Mouse (Mus musculus): ENCODE measurements around the gene Fzd7. TPM values are rescaled to one million over a fixed set of nuclear protein-coding genes. Genes with fewer than 3 reads are reported as not detected.

Fzd7 gene
- polyA plus RNA-seq, 1 experiment = 8.6 TPM

DNA sequence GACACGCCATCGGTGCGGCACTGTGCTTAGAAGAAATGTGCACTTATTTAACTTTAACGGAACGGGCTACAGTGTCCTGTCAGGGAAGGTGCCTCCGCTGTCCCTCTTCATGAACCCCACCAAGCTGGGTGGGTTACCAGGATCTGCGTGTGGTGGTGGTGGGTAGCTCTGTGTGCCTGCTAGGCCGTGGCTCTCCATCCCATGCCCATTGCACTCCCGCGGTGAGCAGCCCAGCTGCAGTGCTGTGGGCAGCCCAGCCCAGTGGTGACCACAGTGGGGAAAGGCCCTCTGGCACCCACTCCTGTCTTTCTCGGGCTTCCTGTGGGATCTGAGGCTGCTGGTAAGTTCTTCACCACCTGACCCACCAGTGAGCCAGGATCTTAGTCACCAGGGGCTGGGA lies 31.3 kb upstream of the Fzd7 start:
- Histone ChIP-seq H3K27ac (ENCODE audit: insufficient read depth, low read depth, low read length) (no peak overlapping the region), H3K4me1 (ENCODE audit: control insufficient read depth, insufficient read depth, low read length) (no peaks in the 10 kb centered on the region), H3K4me3 (ENCODE audit: insufficient read depth, low read depth, low read length) (no peak overlapping the region), H3K36me3 (ENCODE audit: control insufficient read depth, insufficient read depth, low read length) (no peaks in the 10 kb centered on the region), H3K27me3 (replicated peaks; ENCODE audit: control insufficient read depth, insufficient read depth, low read length) (no peaks in the 10 kb centered on the region)
- 93% methylated on average over 11 of the region's 11 CpGs for WGBS
- DNase-seq = no peak
- TF ChIP-seq CTCF (conservative IDR thresholded peaks at IDR 0.05; ENCODE audit: insufficient read depth, insufficient read length, low read depth, low read length) = no peak
- no peak for TF ChIP-seq POLR2A (IDR thresholded peaks at IDR 0.05; ENCODE audit: low read depth, low read length)

DNA sequence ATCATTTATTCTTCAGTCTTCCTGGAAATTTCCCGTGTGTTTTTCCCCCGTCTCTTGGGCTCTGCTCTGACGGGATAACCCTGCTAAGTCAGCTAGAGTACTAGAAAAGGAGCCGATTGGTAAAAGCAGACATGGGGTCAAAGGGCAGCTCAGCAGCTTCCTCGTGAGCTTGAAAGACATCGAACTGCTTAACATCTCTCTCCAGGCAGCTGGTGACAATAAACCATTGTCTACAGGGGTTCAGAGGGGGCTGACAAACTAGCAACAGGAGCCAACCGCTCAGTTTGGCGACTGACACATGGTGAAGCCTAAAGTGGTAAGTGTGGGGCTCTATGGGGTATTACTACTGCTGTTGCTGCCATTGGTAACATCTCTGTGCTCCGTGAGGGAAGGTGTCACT lies 30.6 kb upstream of the Fzd7 start:
- H3K27me3 ChIP-seq (replicated peaks; ENCODE audit: control insufficient read depth, insufficient read depth, low read length) = no peaks in the 10 kb centered on the region
- H3K4me1 ChIP-seq (ENCODE audit: control insufficient read depth, insufficient read depth, low read length) = no peaks in the 10 kb centered on the region
- no peaks in the 10 kb centered on the region for H3K36me3 ChIP-seq (ENCODE audit: control insufficient read depth, insufficient read depth, low read length)
- 51% methylated on average over 9 of the region's 9 CpGs for WGBS
- DNase-seq = peak; percentile 36
- no peak overlapping the region for H3K27ac ChIP-seq (ENCODE audit: insufficient read depth, low read depth, low read length)
- no peak overlapping the region for H3K4me3 ChIP-seq (ENCODE audit: insufficient read depth, low read depth, low read length)
- TF ChIP-seq POLR2A (IDR thresholded peaks at IDR 0.05; ENCODE audit: low read depth, low read length) (no peak), CTCF (conservative IDR thresholded peaks at IDR 0.05; ENCODE audit: insufficient read depth, insufficient read length, low read depth, low read length) (no peak)

DNA sequence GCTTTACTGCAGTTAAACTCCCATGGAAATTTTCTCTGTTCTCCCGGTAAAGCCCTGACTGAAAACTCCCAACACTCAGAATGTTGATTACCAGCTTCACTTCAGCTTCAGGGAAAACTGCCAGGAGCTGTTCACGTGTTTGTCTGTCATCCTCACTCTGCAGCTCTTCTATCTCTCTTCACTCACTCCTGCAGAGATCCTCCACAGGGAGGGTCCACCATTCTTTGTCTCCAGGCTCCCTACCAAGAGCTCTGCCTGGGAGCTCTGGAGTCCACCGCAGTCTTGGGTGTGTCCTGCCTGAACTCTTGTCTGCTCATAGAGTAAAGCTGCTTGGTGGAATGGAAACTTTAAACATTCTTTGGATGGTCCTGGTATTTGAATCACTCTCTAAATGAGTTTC lies 25.4 kb upstream of the Fzd7 start:
- no peaks in the 10 kb centered on the region for H3K4me1 ChIP-seq (ENCODE audit: control insufficient read depth, insufficient read depth, low read length)
- 70% methylated on average over 3 of the region's 3 CpGs for WGBS
- no peak for TF ChIP-seq POLR2A (IDR thresholded peaks at IDR 0.05; ENCODE audit: low read depth, low read length)
- TF ChIP-seq CTCF (conservative IDR thresholded peaks at IDR 0.05; ENCODE audit: insufficient read depth, insufficient read length, low read depth, low read length) = no peak
- H3K27ac ChIP-seq (ENCODE audit: insufficient read depth, low read depth, low read length) = no peak overlapping the region
- no peaks in the 10 kb centered on the region for H3K36me3 ChIP-seq (ENCODE audit: control insufficient read depth, insufficient read depth, low read length)
- DNase-seq = no peak
- no peak overlapping the region for H3K4me3 ChIP-seq (ENCODE audit: insufficient read depth, low read depth, low read length)
- no peaks in the 10 kb centered on the region for H3K27me3 ChIP-seq (replicated peaks; ENCODE audit: control insufficient read depth, insufficient read depth, low read length)

DNA sequence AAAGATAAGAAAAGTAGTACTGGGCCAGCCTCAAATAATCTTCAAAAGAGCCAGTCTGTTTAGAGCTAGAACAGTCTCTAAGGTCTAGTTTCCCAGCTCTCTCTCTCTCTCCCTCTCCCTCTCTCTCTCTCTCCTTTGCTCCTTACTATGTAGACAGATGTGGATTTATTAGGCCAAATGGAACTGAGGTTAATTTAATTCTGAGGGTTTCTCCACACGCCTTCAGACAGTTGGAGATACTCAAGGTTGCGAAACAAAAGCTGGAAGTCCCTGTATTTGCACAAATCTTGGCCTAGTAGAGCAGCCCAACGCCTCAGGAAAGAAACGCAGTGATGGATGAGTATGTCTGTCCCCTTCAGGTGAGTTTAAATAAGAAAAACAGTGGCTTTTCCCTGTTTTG lies 24.4 kb upstream of the Fzd7 start:
- Histone ChIP-seq H3K27me3 (replicated peaks; ENCODE audit: control insufficient read depth, insufficient read depth, low read length) (no peaks in the 10 kb centered on the region), H3K36me3 (ENCODE audit: control insufficient read depth, insufficient read depth, low read length) (no peaks in the 10 kb centered on the region), H3K27ac (ENCODE audit: insufficient read depth, low read depth, low read length) (no peak overlapping the region), H3K4me1 (ENCODE audit: control insufficient read depth, insufficient read depth, low read length) (no peaks in the 10 kb centered on the region), H3K4me3 (ENCODE audit: insufficient read depth, low read depth, low read length) (no peak overlapping the region)
- 71% methylated on average over 4 of the region's 4 CpGs for WGBS
- TF ChIP-seq CTCF (conservative IDR thresholded peaks at IDR 0.05; ENCODE audit: insufficient read depth, insufficient read length, low read depth, low read length) = no peak
- TF ChIP-seq POLR2A (IDR thresholded peaks at IDR 0.05; ENCODE audit: low read depth, low read length) = no peak
- no peak for DNase-seq

DNA sequence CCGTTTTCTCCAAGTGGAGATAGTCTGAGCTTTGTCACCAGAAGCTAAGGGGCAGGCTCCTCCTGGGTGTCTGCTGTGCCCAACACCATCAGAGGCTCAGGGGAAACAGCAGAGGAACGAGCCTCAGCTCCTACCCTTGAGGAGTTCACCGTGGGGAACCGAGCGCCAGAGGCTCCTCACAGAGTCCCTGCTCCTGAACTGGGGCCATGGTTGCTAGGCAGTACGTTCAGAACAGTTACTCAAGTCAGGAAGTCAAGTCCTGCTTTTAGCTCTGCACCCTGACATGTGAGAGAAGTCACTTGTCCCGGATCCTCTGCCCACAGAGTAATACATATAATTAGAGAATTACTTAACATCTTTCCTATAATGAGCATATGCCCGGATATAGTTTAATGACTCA lies 23.3 kb upstream of the Fzd7 start:
- H3K36me3 ChIP-seq (ENCODE audit: control insufficient read depth, insufficient read depth, low read length) = no peaks in the 10 kb centered on the region
- WGBS = 49% methylated on average over 8 of the region's 8 CpGs
- H3K27ac ChIP-seq (ENCODE audit: insufficient read depth, low read depth, low read length) = no peak overlapping the region
- H3K4me3 ChIP-seq (ENCODE audit: insufficient read depth, low read depth, low read length) = no peak overlapping the region
- DNase-seq = no peak
- no peak for TF ChIP-seq CTCF (conservative IDR thresholded peaks at IDR 0.05; ENCODE audit: insufficient read depth, insufficient read length, low read depth, low read length)
- no peak for TF ChIP-seq POLR2A (IDR thresholded peaks at IDR 0.05; ENCODE audit: low read depth, low read length)
- no peaks in the 10 kb centered on the region for H3K4me1 ChIP-seq (ENCODE audit: control insufficient read depth, insufficient read depth, low read length)
- H3K27me3 ChIP-seq (replicated peaks; ENCODE audit: control insufficient read depth, insufficient read depth, low read length) = no peaks in the 10 kb centered on the region

DNA sequence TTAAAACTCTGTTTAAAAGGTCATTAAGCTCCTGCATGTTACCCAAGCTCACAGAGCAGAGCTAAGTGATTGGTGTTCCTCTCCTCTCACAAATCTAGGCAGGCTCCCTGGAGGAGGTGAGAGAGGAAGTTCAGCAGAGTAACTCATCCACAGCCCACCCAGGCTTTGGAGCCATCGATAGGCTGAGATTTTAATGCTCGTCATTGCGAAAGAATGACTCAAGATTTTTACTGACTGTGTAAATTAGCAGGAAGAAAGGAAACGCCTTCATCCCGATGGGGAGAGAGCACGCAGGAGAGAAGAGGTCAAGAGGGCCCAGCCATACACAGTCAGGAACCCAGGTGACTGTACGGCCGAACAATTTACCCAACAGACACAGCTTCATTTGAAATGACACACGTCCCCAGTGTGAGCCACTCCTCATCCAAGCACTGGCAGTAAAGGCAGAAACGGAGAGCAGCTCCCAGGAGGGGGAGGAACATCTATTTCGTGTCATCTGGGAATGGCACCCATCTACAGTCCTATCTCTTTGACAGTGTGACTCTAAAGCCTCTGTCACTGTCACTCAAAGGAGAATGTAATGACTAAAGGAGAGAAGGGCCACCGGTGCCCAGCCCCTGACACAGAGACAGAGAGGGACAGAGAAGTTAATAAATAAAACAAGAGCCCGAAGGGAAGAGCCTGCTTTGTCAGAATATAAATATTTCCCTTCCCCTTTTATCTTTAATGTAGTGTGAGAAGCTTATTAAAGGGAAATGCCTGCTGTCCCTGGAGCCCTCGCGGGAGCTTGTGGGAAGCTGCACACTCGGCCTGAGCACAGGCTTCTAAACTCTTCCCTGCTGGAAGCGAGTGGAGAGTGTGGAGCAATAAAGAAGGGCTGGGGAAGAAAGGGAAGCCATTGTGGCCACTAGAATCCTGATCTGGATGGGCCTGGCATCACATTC lies 17.3 kb upstream of the Fzd7 start:
- no peak overlapping the region for H3K27ac ChIP-seq (ENCODE audit: insufficient read depth, low read depth, low read length)
- DNase-seq = no peak

DNA sequence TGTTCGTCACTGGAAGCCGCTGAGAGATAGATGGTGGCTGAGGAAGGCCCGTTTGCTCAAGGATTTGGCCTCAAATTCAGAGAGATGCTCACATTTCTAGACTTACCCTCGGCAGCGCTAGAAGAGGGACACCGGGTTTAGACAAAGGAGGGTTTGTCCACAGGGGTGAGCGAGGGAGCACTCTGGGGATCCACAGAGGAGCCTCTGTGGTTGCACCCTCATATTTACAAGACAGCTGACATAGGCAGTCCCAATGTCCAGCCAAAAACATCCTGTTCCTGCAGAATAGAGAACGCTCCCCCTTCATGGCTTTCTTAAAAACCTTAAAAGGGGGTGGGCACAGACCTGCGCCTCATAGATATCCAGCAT lies 16.6 kb upstream of the Fzd7 start:
- TF ChIP-seq CTCF (conservative IDR thresholded peaks at IDR 0.05; ENCODE audit: insufficient read depth, insufficient read length, low read depth, low read length) = no peak
- TF ChIP-seq POLR2A (IDR thresholded peaks at IDR 0.05; ENCODE audit: low read depth, low read length) = no peak

More for the DNA sequence above, 17.3 kb upstream of the Fzd7 start:
- Histone ChIP-seq H3K4me3 (ENCODE audit: insufficient read depth, low read depth, low read length) (no peak overlapping the region), H3K36me3 (ENCODE audit: control insufficient read depth, insufficient read depth, low read length) (no peaks in the 10 kb centered on the region), H3K27me3 (replicated peaks; ENCODE audit: control insufficient read depth, insufficient read depth, low read length) (no peaks in the 10 kb centered on the region), H3K4me1 (ENCODE audit: control insufficient read depth, insufficient read depth, low read length) (no peaks in the 10 kb centered on the region)
- 60% methylated on average over 17 of the region's 17 CpGs for WGBS
- TF ChIP-seq CTCF (conservative IDR thresholded peaks at IDR 0.05; ENCODE audit: insufficient read depth, insufficient read length, low read depth, low read length) (no peak), POLR2A (IDR thresholded peaks at IDR 0.05; ENCODE audit: low read depth, low read length) (no peak)

More for the DNA sequence above, 16.6 kb upstream of the Fzd7 start:
- no peaks in the 10 kb centered on the region for H3K4me1 ChIP-seq (ENCODE audit: control insufficient read depth, insufficient read depth, low read length)
- WGBS = 90% methylated on average over 9 of the region's 9 CpGs
- H3K27ac ChIP-seq (ENCODE audit: insufficient read depth, low read depth, low read length) = no peak overlapping the region
- no peak overlapping the region for H3K4me3 ChIP-seq (ENCODE audit: insufficient read depth, low read depth, low read length)
- DNase-seq = no peak
- no peaks in the 10 kb centered on the region for H3K36me3 ChIP-seq (ENCODE audit: control insufficient read depth, insufficient read depth, low read length)
- H3K27me3 ChIP-seq (replicated peaks; ENCODE audit: control insufficient read depth, insufficient read depth, low read length) = no peaks in the 10 kb centered on the region
